15 mouse cellular contexts compared by ENCODE assay signal in the genomic region with DNA sequence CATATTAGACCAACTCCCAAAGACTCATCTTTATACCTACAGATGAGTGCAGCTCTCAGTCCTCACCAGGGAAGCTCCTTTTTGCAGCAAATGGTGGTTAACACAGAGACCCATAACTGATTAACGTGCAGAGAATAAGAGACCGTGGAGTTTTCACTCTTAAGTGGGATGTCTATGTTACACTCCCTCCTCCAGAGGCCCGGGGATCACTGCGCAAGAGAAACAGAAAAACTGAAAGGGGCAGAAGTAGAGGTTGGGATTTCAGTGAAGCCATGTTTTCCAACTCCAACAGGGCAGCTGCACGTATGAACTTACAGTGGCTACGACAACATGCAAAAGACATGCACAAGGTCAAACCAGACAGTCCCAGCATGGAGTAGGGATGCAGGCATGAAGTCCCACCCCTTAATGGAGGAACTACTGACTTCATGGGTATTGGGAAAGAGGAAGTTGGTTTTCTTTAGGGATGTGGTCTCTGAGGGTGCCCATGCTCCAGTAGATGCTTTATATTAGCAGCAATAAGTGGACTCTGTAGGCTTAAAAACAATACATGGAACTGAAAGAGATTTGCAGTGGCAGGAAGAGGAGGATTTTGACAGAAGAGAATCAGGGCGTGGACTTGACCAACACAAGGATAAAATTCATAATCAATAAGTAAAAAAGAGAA.
"Had no signal": no experiment of that assay in that cellular context is flagged by ENCODE, and none has a peak within 500 bp of the region (broad histone marks: within the 10 kb centered on the region; RNA-seq: fewer than 3 reads in every experiment).

No protein-coding gene starts in this region.

- ATAC-seq: liver, postnatal 0 days; midbrain, embryonic 13.5 days had no signal

- H3K9me3 ChIP-seq: kidney, embryonic 15.5 days; limb, embryonic 12.5 days; liver, embryonic 13.5 days; lung, embryonic 15.5 days; midbrain, embryonic 13.5 days; neural tube, embryonic 12.5 days; stomach, embryonic 15.5 days had no signal

- H3K4me3 ChIP-seq: kidney, embryonic 15.5 days; left cerebral cortex, adult 2 months; limb, embryonic 12.5 days; liver, embryonic 13.5 days; lung, embryonic 15.5 days; midbrain, embryonic 13.5 days; neural tube, embryonic 12.5 days; stomach, embryonic 15.5 days had no signal

- H3K27me3 ChIP-seq: kidney, embryonic 15.5 days; limb, embryonic 12.5 days; liver, embryonic 13.5 days; lung, embryonic 15.5 days; midbrain, embryonic 13.5 days; neural tube, embryonic 12.5 days; stomach, embryonic 15.5 days had no signal

- H3K36me3 ChIP-seq: kidney, embryonic 15.5 days; limb, embryonic 12.5 days; liver, embryonic 13.5 days; lung, embryonic 15.5 days; midbrain, embryonic 13.5 days; neural tube, embryonic 12.5 days; stomach, embryonic 15.5 days had no signal

- H3K27ac ChIP-seq: kidney, embryonic 15.5 days; left cerebral cortex, adult 2 months; limb, embryonic 12.5 days; liver, embryonic 13.5 days; lung, embryonic 15.5 days; midbrain, embryonic 13.5 days; neural tube, embryonic 12.5 days; stomach, embryonic 15.5 days had no signal

- H3K4me1 ChIP-seq: kidney, embryonic 15.5 days; limb, embryonic 12.5 days; liver, embryonic 13.5 days; lung, embryonic 15.5 days; midbrain, embryonic 13.5 days; stomach, embryonic 15.5 days had no signal

- DNase-seq: kidney, adult 18-20 months; kidney, postnatal 14 days; liver; liver, embryonic 13.5 days; liver, postnatal 0 days; lung, postnatal 36 days; thymus, adult 2 months; thymus, postnatal 25 days had no signal
